Mouse (Mus musculus): ENCODE results near the gene Msl1.

The Msl1 gene

GRCm38 (mm10) chr11:98764746-98765145, 30.6 kb upstream of the Msl1 start:
- no peak for DNase-seq (ENCODE audit: low read depth)

- no peak for DNase-seq (ENCODE audit: low read depth)
Observed at GRCm38 (mm10) chr11:98765421-98766309, 29.7 kb upstream of the Msl1 start.

- DNase-seq (ENCODE audit: low read depth): no peak
Observed at GRCm38 (mm10) chr11:98766346-98766745, 29.0 kb upstream of the Msl1 start.

GRCm38 (mm10) chr11:98766816-98767215, 28.5 kb upstream of the Msl1 start:
- no peak for DNase-seq (ENCODE audit: low read depth)

- no peak for DNase-seq (ENCODE audit: low read depth)
Observed at GRCm38 (mm10) chr11:98767276-98767675, 28.0 kb upstream of the Msl1 start.

- DNase-seq (ENCODE audit: low read depth): no peak
Observed at GRCm38 (mm10) chr11:98767713-98768112, 27.6 kb upstream of the Msl1 start.

GRCm38 (mm10) chr11:98768127-98769006, 26.9 kb upstream of the Msl1 start:
- no peak for DNase-seq (ENCODE audit: low read depth)

GRCm38 (mm10) chr11:98769007-98769954, 26.0 kb upstream of the Msl1 start:
- DNase-seq (ENCODE audit: low read depth): no peak

- DNase-seq (ENCODE audit: low read depth): no peak
Observed at GRCm38 (mm10) chr11:98770096-98770975, 25.0 kb upstream of the Msl1 start.

- DNase-seq (ENCODE audit: low read depth): no peak
Observed at GRCm38 (mm10) chr11:98771131-98771530, 24.2 kb upstream of the Msl1 start.

GRCm38 (mm10) chr11:98771844-98772525, 23.3 kb upstream of the Msl1 start:
- no peak for DNase-seq (ENCODE audit: low read depth)

GRCm38 (mm10) chr11:98772667-98773171, 22.6 kb upstream of the Msl1 start:
- DNase-seq (ENCODE audit: low read depth): peak; percentile 46

- peak; percentile 98 for DNase-seq (ENCODE audit: low read depth)
Observed at GRCm38 (mm10) chr11:98773635-98774295, 21.6 kb upstream of the Msl1 start.

GRCm38 (mm10) chr11:98774582-98775347, 20.6 kb upstream of the Msl1 start, which contains the start of gene Nr1d1:
Gene Nr1d1, minus strand, starts transcription at chr11:98775333.
- DNase-seq (ENCODE audit: low read depth): no peak

- DNase-seq (ENCODE audit: low read depth): peak; percentile 82
Observed at GRCm38 (mm10) chr11:98775348-98776051, 19.8 kb upstream of the Msl1 start.

GRCm38 (mm10) chr11:98776052-98776764, 19.1 kb upstream of the Msl1 start:
- DNase-seq (ENCODE audit: low read depth): no peak
